Mouse (Mus musculus): ENCODE results near the gene Hivep3. TPM values are rescaled to one million over a fixed set of nuclear protein-coding genes. Genes with fewer than 3 reads are reported as not detected.

The Hivep3 gene
- polyA plus RNA-seq, 1 experiment from 2014 or later, result 0.84 TPM

GRCm38 (mm10) chr4:120045871-120046270 lies 312.3 kb downstream of the Hivep3 start:
- ATAC-seq (ENCODE audit: insufficient number of reproducible peaks, insufficient read depth, low FRiP score, low TSS enrichment, low read depth), result no peak
- H3K9ac ChIP-seq (replicated peaks), result no peak overlapping the region
- H3K27ac ChIP-seq, result no peak overlapping the region
- H3K36me3 ChIP-seq, result no peaks in the 10 kb centered on the region
- H3K4me1 ChIP-seq (replicated peaks), result peaks cover 6% of the 10 kb centered on the region; the same call in 1 of the 2 replicates
- no peak overlapping the region for H3K4me3 ChIP-seq (replicated peaks)
- no peaks in the 10 kb centered on the region for H3K9me3 ChIP-seq
- peaks cover 8% of the 10 kb centered on the region; the same call in 1 of the 2 replicates for H3K27me3 ChIP-seq
- WGBS, result 90% methylated on average over 7 of the region's 7 CpGs
- no peak overlapping the region for H3K4me2 ChIP-seq

GRCm38 (mm10) chr4:120047060-120047459 lies 313.5 kb downstream of the Hivep3 start:
- WGBS, result 23% methylated on average over 4 of the region's 4 CpGs
- H3K9me3 ChIP-seq, result no peaks in the 10 kb centered on the region
- H3K9ac ChIP-seq (replicated peaks), result no peak overlapping the region
- ATAC-seq (ENCODE audit: insufficient number of reproducible peaks, insufficient read depth, low FRiP score, low TSS enrichment, low read depth), result no peak
- H3K27me3 ChIP-seq, result peaks cover 8% of the 10 kb centered on the region; the same call in 1 of the 2 replicates
- H3K4me1 ChIP-seq (replicated peaks), result peaks cover 6% of the 10 kb centered on the region; the same call in 1 of the 2 replicates
- H3K36me3 ChIP-seq, result no peaks in the 10 kb centered on the region
- no peak overlapping the region for H3K4me2 ChIP-seq
- H3K4me3 ChIP-seq (replicated peaks), result no peak overlapping the region
- no peak overlapping the region for H3K27ac ChIP-seq

DNA sequence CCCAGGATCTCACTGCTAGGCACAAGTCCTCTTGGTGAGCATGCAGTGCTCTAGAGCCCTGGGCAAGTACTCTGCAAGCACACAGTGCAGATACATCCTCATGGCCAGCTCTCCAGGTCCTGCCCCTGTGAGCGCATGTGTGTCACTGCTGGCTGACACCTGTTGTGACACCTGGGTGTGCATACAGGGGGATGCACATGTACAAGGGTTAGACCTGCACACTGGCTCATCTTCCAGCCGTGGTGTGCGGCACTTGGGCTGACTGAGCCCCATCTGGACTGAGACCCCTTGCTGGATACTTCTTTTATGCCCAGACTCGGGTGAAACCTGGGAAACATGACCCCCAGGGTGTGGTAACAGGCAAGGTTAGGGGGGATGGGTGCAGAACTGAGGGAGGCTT lies 314.7 kb downstream of the Hivep3 start:
- ATAC-seq (ENCODE audit: insufficient number of reproducible peaks, insufficient read depth, low FRiP score, low TSS enrichment, low read depth), result no peak
- Histone ChIP-seq H3K27me3 (peaks cover 8% of the 10 kb centered on the region; the same call in 1 of the 2 replicates), H3K4me2 (no peak overlapping the region), H3K9ac (replicated peaks) (no peak overlapping the region), H3K4me1 (replicated peaks) (peaks cover 6% of the 10 kb centered on the region; the same call in 1 of the 2 replicates), H3K9me3 (no peaks in the 10 kb centered on the region), H3K27ac (no peak overlapping the region), H3K4me3 (replicated peaks) (no peak overlapping the region), H3K36me3 (no peaks in the 10 kb centered on the region)
- 71% methylated on average over 4 of the region's 4 CpGs for WGBS

GRCm38 (mm10) chr4:120049857-120050256 lies 316.3 kb downstream of the Hivep3 start:
- Histone ChIP-seq H3K9ac (replicated peaks) (no peak overlapping the region), H3K27ac (no peak overlapping the region), H3K36me3 (no peaks in the 10 kb centered on the region), H3K9me3 (no peaks in the 10 kb centered on the region), H3K4me3 (replicated peaks) (no peak overlapping the region), H3K4me1 (replicated peaks) (peaks cover 6% of the 10 kb centered on the region; the same call in 1 of the 2 replicates), H3K27me3 (peaks cover 8% of the 10 kb centered on the region), H3K4me2 (no peak overlapping the region)
- no peak for ATAC-seq (ENCODE audit: insufficient number of reproducible peaks, insufficient read depth, low FRiP score, low TSS enrichment, low read depth)
- 84% methylated on average over 3 of the region's 3 CpGs for WGBS

GRCm38 (mm10) chr4:120052481-120052880 lies 318.9 kb downstream of the Hivep3 start:
- Histone ChIP-seq H3K27me3 (no peaks in the 10 kb centered on the region; the same call in 1 of the 2 replicates), H3K27ac (no peak overlapping the region), H3K9me3 (no peaks in the 10 kb centered on the region), H3K4me3 (replicated peaks) (no peak overlapping the region), H3K4me1 (replicated peaks) (no peaks in the 10 kb centered on the region), H3K36me3 (no peaks in the 10 kb centered on the region), H3K4me2 (no peak overlapping the region), H3K9ac (replicated peaks) (no peak overlapping the region)
- no peak for ATAC-seq (ENCODE audit: insufficient number of reproducible peaks, insufficient read depth, low FRiP score, low TSS enrichment, low read depth)

DNA sequence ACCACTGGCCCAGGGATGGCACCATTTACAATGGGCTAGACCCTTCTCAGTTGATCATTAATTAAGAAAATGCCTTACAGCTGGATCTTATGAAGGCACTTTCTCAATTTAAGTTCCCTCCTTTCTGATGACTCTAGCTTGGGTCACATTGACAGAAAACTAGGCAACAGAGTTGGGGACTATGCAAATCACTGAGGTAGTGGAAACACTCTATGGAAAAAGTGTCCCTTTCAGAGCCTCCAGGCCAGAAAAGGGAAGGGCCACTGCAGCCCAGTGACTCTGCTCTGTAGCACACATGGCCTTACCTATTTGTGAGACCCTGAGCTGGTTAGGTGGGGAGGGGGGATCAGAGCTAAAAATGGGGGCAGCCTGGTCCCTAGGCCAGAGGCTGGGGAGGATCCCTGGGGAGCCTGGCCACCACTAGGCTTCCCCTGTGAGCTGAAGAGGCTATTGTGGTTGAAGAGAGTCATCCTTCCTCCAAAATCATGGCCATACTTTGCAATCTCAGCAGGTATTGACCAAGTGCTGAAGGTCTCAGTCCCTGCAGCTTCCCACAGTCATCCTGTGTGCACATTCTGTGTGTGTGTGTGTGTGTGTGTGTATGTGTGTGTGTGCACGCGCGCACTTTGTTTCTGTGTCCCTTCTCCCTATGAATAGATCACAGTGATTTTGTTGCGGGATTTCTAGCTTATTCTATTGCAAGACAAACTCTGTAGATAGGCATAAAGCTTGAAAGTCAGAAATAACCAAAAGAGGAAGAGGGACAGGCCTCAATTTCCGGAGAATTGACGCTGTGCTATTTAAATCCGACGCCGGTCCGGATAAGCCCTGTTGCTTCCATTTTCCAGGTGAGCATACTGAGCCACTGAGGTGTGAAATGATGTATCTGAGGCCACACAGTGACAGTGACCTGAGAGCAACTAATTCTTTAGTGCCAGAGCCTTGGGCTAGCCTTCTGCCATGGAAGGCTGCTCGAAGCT lies 319.7 kb downstream of the Hivep3 start:
- no peak overlapping the region for H3K27ac ChIP-seq
- H3K36me3 ChIP-seq, result no peaks in the 10 kb centered on the region
- H3K4me2 ChIP-seq, result no peak overlapping the region
- no peaks in the 10 kb centered on the region for H3K4me1 ChIP-seq (replicated peaks)
- 96% methylated on average over 11 of the region's 11 CpGs for WGBS
- H3K9ac ChIP-seq (replicated peaks), result no peak overlapping the region
- no peaks in the 10 kb centered on the region; the same call in 1 of the 2 replicates for H3K27me3 ChIP-seq
- no peak for ATAC-seq (ENCODE audit: insufficient number of reproducible peaks, insufficient read depth, low FRiP score, low TSS enrichment, low read depth)
- no peak overlapping the region for H3K4me3 ChIP-seq (replicated peaks)
- no peaks in the 10 kb centered on the region for H3K9me3 ChIP-seq

- Histone ChIP-seq H3K9ac (replicated peaks) (no peak overlapping the region), H3K4me1 (replicated peaks) (no peaks in the 10 kb centered on the region), H3K4me3 (replicated peaks) (no peak overlapping the region), H3K27me3 (no peaks in the 10 kb centered on the region; the same call in 1 of the 2 replicates), H3K36me3 (no peaks in the 10 kb centered on the region), H3K27ac (no peak overlapping the region), H3K9me3 (no peaks in the 10 kb centered on the region), H3K4me2 (no peak overlapping the region)
- 73% methylated on average over 9 of the region's 9 CpGs for WGBS
- ATAC-seq (ENCODE audit: insufficient number of reproducible peaks, insufficient read depth, low FRiP score, low TSS enrichment, low read depth), result no peak
Measured at GRCm38 (mm10) chr4:120054145-120054544, 320.6 kb downstream of the Hivep3 start.

DNA sequence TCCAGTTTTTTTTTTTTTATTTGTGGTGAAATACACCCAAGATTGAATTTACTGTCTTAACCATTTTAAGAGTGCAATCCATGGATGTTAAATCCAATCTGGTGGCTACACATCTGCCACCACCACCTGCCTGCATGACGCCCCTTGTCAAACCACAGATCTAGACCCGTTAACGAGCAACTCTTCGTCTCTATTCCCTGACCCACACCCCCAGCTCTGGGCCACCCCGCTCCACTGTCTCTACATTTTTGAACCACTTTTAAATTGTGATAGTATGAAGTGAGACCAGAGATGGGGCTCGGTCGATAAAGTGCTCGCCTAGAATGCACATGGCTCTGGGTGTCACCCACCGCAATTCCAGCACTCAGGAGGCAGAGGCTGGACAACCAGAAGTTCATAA lies 322.9 kb downstream of the Hivep3 start:
- WGBS, result 89% methylated on average over 9 of the region's 9 CpGs
- Histone ChIP-seq H3K4me2 (no peak overlapping the region), H3K27ac (no peak overlapping the region), H3K9me3 (no peaks in the 10 kb centered on the region), H3K4me1 (replicated peaks) (no peaks in the 10 kb centered on the region), H3K27me3 (no peaks in the 10 kb centered on the region; the same call in 1 of the 2 replicates), H3K9ac (replicated peaks) (no peak overlapping the region), H3K36me3 (no peaks in the 10 kb centered on the region), H3K4me3 (replicated peaks) (no peak overlapping the region)
- no peak for ATAC-seq (ENCODE audit: insufficient number of reproducible peaks, insufficient read depth, low FRiP score, low TSS enrichment, low read depth)

GRCm38 (mm10) chr4:120057529-120057928 lies 323.9 kb downstream of the Hivep3 start:
- no peak overlapping the region for H3K4me3 ChIP-seq (replicated peaks)
- no peaks in the 10 kb centered on the region for H3K36me3 ChIP-seq
- no peak overlapping the region for H3K27ac ChIP-seq
- no peak overlapping the region for H3K4me2 ChIP-seq
- no peaks in the 10 kb centered on the region for H3K9me3 ChIP-seq
- H3K27me3 ChIP-seq, result no peaks in the 10 kb centered on the region; the same call in 1 of the 2 replicates
- no peak for ATAC-seq (ENCODE audit: insufficient number of reproducible peaks, insufficient read depth, low FRiP score, low TSS enrichment, low read depth)
- 77% methylated on average over 8 of the region's 8 CpGs for WGBS
- no peak overlapping the region for H3K9ac ChIP-seq (replicated peaks)
- no peaks in the 10 kb centered on the region for H3K4me1 ChIP-seq (replicated peaks)

DNA sequence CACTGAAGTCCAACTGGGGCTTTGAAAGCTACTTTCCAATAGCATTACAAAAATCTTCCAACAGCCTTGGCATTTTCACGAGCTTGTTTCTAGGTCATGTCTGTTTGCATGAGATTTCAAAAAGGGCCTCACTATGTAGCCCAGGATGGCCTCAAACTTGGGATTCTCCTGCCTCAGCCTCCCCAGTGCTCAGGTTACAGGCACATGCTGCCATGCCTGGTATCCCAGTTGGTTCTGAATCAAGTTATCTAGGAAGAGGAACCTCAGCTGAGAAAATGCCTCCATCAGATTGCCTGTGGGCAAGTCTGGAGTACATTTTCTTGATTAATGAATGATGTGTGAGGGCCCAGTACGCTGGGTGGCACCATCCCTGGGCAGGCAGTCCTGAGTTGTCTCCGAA lies 324.6 kb downstream of the Hivep3 start:
- no peak overlapping the region for H3K4me2 ChIP-seq
- H3K4me3 ChIP-seq (replicated peaks), result no peak overlapping the region
- no peak overlapping the region for H3K9ac ChIP-seq (replicated peaks)
- 84% methylated on average over 3 of the region's 3 CpGs for WGBS
- ATAC-seq (ENCODE audit: insufficient number of reproducible peaks, insufficient read depth, low FRiP score, low TSS enrichment, low read depth), result no peak
- H3K27ac ChIP-seq, result no peak overlapping the region
- H3K9me3 ChIP-seq, result no peaks in the 10 kb centered on the region
- no peaks in the 10 kb centered on the region; the same call in 1 of the 2 replicates for H3K27me3 ChIP-seq
- no peaks in the 10 kb centered on the region for H3K36me3 ChIP-seq
- H3K4me1 ChIP-seq (replicated peaks), result no peaks in the 10 kb centered on the region

DNA sequence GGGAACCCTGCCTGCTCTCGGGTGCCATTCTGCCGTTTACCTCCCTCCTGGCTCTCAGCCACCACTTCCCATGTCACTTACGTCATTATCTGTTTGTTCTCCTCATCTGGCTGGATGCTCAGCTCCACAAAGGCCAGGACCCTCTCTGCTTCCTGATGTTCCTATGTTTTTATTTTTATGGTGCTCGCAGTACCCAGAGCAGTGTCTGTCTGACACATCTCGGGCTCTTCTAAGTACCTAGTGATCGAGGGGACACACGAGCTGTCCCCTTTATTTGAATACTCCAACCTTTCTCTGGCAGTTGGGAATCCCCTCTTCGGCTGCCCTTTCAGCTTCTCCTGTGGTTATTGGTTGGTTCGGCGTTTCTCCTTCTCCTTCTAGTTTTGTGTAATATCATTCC lies 325.2 kb downstream of the Hivep3 start:
- ATAC-seq (ENCODE audit: insufficient number of reproducible peaks, insufficient read depth, low FRiP score, low TSS enrichment, low read depth), result no peak
- H3K4me3 ChIP-seq (replicated peaks), result no peak overlapping the region
- no peaks in the 10 kb centered on the region for H3K9me3 ChIP-seq
- H3K9ac ChIP-seq (replicated peaks), result no peak overlapping the region
- H3K27me3 ChIP-seq, result no peaks in the 10 kb centered on the region; the same call in 1 of the 2 replicates
- H3K27ac ChIP-seq, result no peak overlapping the region
- WGBS, result 87% methylated on average over 10 of the region's 10 CpGs
- no peaks in the 10 kb centered on the region for H3K36me3 ChIP-seq
- H3K4me2 ChIP-seq, result no peak overlapping the region
- H3K4me1 ChIP-seq (replicated peaks), result no peaks in the 10 kb centered on the region

Measured in limb, embryonic 12.5 days (tissue).